Mouse (Mus musculus): Measurements from ENCODE around the gene Chek2. TPM values are rescaled to one million over a fixed set of nuclear protein-coding genes. Genes with fewer than 3 reads are reported as not detected.

Gene Chek2
- polyA plus RNA-seq, 1 experiment: 1.5 TPM

GRCm38 (mm10) chr5:110888596-110888995 lies 48.8 kb downstream of the Chek2 start:
- no peak for TF ChIP-seq POLR2A (IDR thresholded peaks at IDR 0.05; ENCODE audit: extremely low read depth, insufficient read depth, low read length)
- TF ChIP-seq CTCF (IDR thresholded peaks at IDR 0.05; ENCODE audit: extremely low read depth, insufficient read depth, low read length): no peak
- Histone ChIP-seq H3K27ac (ENCODE audit: insufficient read depth, low read length) (no peak overlapping the region), H3K4me3 (ENCODE audit: insufficient read depth, low read length) (no peak overlapping the region), H3K4me1 (ENCODE audit: control insufficient read depth, insufficient read depth, low read length) (no peaks in the 10 kb centered on the region)

- Histone ChIP-seq H3K4me1 (ENCODE audit: control insufficient read depth, insufficient read depth, low read length) (no peaks in the 10 kb centered on the region), H3K4me3 (ENCODE audit: insufficient read depth, low read length) (no peak overlapping the region), H3K27ac (ENCODE audit: insufficient read depth, low read length) (no peak overlapping the region)
- no peak for TF ChIP-seq POLR2A (IDR thresholded peaks at IDR 0.05; ENCODE audit: extremely low read depth, insufficient read depth, low read length)
- no peak for TF ChIP-seq CTCF (IDR thresholded peaks at IDR 0.05; ENCODE audit: extremely low read depth, insufficient read depth, low read length)
Observed at GRCm38 (mm10) chr5:110889945-110890344, 50.2 kb downstream of the Chek2 start.

GRCm38 (mm10) chr5:110890561-110890960 lies 50.8 kb downstream of the Chek2 start:
- H3K27ac ChIP-seq (ENCODE audit: insufficient read depth, low read length): no peak overlapping the region
- no peak overlapping the region for H3K4me3 ChIP-seq (ENCODE audit: insufficient read depth, low read length)
- no peak for TF ChIP-seq POLR2A (IDR thresholded peaks at IDR 0.05; ENCODE audit: extremely low read depth, insufficient read depth, low read length)
- no peaks in the 10 kb centered on the region for H3K4me1 ChIP-seq (ENCODE audit: control insufficient read depth, insufficient read depth, low read length)

- TF ChIP-seq CTCF (IDR thresholded peaks at IDR 0.05; ENCODE audit: extremely low read depth, insufficient read depth, low read length) (no peak), POLR2A (IDR thresholded peaks at IDR 0.05; ENCODE audit: extremely low read depth, insufficient read depth, low read length) (no peak)
- H3K4me3 ChIP-seq (ENCODE audit: insufficient read depth, low read length): no peak overlapping the region
- H3K4me1 ChIP-seq (ENCODE audit: control insufficient read depth, insufficient read depth, low read length): no peaks in the 10 kb centered on the region
- no peak overlapping the region for H3K27ac ChIP-seq (ENCODE audit: insufficient read depth, low read length)
Observed at GRCm38 (mm10) chr5:110897114-110897788, 57.5 kb downstream of the Chek2 start.

- no peak for TF ChIP-seq CTCF (IDR thresholded peaks at IDR 0.05; ENCODE audit: extremely low read depth, insufficient read depth, low read length)
- TF ChIP-seq POLR2A (IDR thresholded peaks at IDR 0.05; ENCODE audit: extremely low read depth, insufficient read depth, low read length): no peak
- H3K4me1 ChIP-seq (ENCODE audit: control insufficient read depth, insufficient read depth, low read length): no peaks in the 10 kb centered on the region
- no peak overlapping the region for H3K4me3 ChIP-seq (ENCODE audit: insufficient read depth, low read length)
- no peak overlapping the region for H3K27ac ChIP-seq (ENCODE audit: insufficient read depth, low read length)
Observed at GRCm38 (mm10) chr5:110898169-110898568, 58.4 kb downstream of the Chek2 start.

GRCm38 (mm10) chr5:110898785-110899184 lies 59.0 kb downstream of the Chek2 start:
- Histone ChIP-seq H3K27ac (ENCODE audit: insufficient read depth, low read length) (no peak overlapping the region), H3K4me3 (ENCODE audit: insufficient read depth, low read length) (no peak overlapping the region), H3K4me1 (ENCODE audit: control insufficient read depth, insufficient read depth, low read length) (no peaks in the 10 kb centered on the region)
- TF ChIP-seq POLR2A (IDR thresholded peaks at IDR 0.05; ENCODE audit: extremely low read depth, insufficient read depth, low read length) (no peak), CTCF (IDR thresholded peaks at IDR 0.05; ENCODE audit: extremely low read depth, insufficient read depth, low read length) (no peak)

GRCm38 (mm10) chr5:110900331-110900730 lies 60.6 kb downstream of the Chek2 start:
- Histone ChIP-seq H3K4me1 (ENCODE audit: control insufficient read depth, insufficient read depth, low read length) (no peaks in the 10 kb centered on the region), H3K27ac (ENCODE audit: insufficient read depth, low read length) (no peak overlapping the region), H3K4me3 (ENCODE audit: insufficient read depth, low read length) (no peak overlapping the region)
- TF ChIP-seq POLR2A (IDR thresholded peaks at IDR 0.05; ENCODE audit: extremely low read depth, insufficient read depth, low read length) (no peak), CTCF (IDR thresholded peaks at IDR 0.05; ENCODE audit: extremely low read depth, insufficient read depth, low read length) (no peak)

- TF ChIP-seq CTCF (IDR thresholded peaks at IDR 0.05; ENCODE audit: extremely low read depth, insufficient read depth, low read length) (no peak), POLR2A (IDR thresholded peaks at IDR 0.05; ENCODE audit: extremely low read depth, insufficient read depth, low read length) (no peak)
Observed at GRCm38 (mm10) chr5:110906708-110907107, 66.9 kb downstream of the Chek2 start.

GRCm38 (mm10) chr5:110908879-110909278 lies 69.1 kb downstream of the Chek2 start:
- H3K4me3 ChIP-seq (ENCODE audit: insufficient read depth, low read length): no peak overlapping the region
- no peaks in the 10 kb centered on the region for H3K4me1 ChIP-seq (ENCODE audit: control insufficient read depth, insufficient read depth, low read length)
- H3K27ac ChIP-seq (ENCODE audit: insufficient read depth, low read length): no peak overlapping the region
- TF ChIP-seq CTCF (IDR thresholded peaks at IDR 0.05; ENCODE audit: extremely low read depth, insufficient read depth, low read length): no peak

More at GRCm38 (mm10) chr5:110906708-110907107, 66.9 kb downstream of the Chek2 start:
- H3K27ac ChIP-seq (ENCODE audit: insufficient read depth, low read length): no peak overlapping the region
- no peak overlapping the region for H3K4me3 ChIP-seq (ENCODE audit: insufficient read depth, low read length)
- no peaks in the 10 kb centered on the region for H3K4me1 ChIP-seq (ENCODE audit: control insufficient read depth, insufficient read depth, low read length)

- Histone ChIP-seq H3K27ac (ENCODE audit: insufficient read depth, low read length) (no peak overlapping the region), H3K4me1 (ENCODE audit: control insufficient read depth, insufficient read depth, low read length) (no peaks in the 10 kb centered on the region), H3K4me3 (ENCODE audit: insufficient read depth, low read length) (no peak overlapping the region)
- TF ChIP-seq POLR2A (IDR thresholded peaks at IDR 0.05; ENCODE audit: extremely low read depth, insufficient read depth, low read length): no peak
- no peak for TF ChIP-seq CTCF (IDR thresholded peaks at IDR 0.05; ENCODE audit: extremely low read depth, insufficient read depth, low read length)
Observed at GRCm38 (mm10) chr5:110909955-110910589, 70.3 kb downstream of the Chek2 start.
